Mouse (Mus musculus) embryonic facial prominence, embryonic 11.5 days (tissue): ENCODE measurements around the gene Cdkn2aip. TPM values are rescaled to one million over a fixed set of nuclear protein-coding genes. Genes with fewer than 3 reads are reported as not detected.

Experiments
- ATAC-seq: fragments of 200-750 bp; cut with Nextera tagmentation; replicated peaks from 2 replicates; pipeline ENCODE4 v1.8.0; 2017; ENCODE audit warnings: low read depth; ENCODE audit not compliant: insufficient number of reproducible peaks, low FRiP score, low TSS enrichment
- DNase-seq: peaks from one replicate; pipeline ENCODE4 v3.0.0-alpha.2; 2015; ENCODE audit warnings: low spot score
- H3K27ac ChIP-seq: fragments of 300-500 bp; sonication (generic); replicated peaks from 2 replicates; pipeline ENCODE4 v1.5.1; 2014; ENCODE audit warnings: mild to moderate bottlenecking, low read depth, low read length, control low read depth
- H3K27me3 ChIP-seq: fragments of 300-500 bp; sonication (generic); 2 replicates; pipeline ENCODE4 v1.6.1; 2014; ENCODE audit warnings: mild to moderate bottlenecking, low read length, moderate library complexity, mixed read lengths; ENCODE audit not compliant: control insufficient read depth, insufficient read depth
- H3K36me3 ChIP-seq: fragments of 300-500 bp; sonication (generic); replicated peaks from 2 replicates; pipeline ENCODE4 v1.6.1; 2014; ENCODE audit warnings: low read depth, mild to moderate bottlenecking, low read length, moderate library complexity, mixed read lengths; ENCODE audit not compliant: control insufficient read depth, insufficient read depth
- H3K4me1 ChIP-seq: fragments of 300-500 bp; sonication (generic); 2 replicates; pipeline ENCODE4 v1.6.1; 2014; ENCODE audit warnings: low read length, mixed read lengths; ENCODE audit not compliant: control insufficient read depth, insufficient read depth
- H3K4me2 ChIP-seq: fragments of 300-500 bp; sonication (generic); 2 replicates; pipeline ENCODE4 v1.6.1; 2014; ENCODE audit warnings: low read depth, mild to moderate bottlenecking, control low read depth, low read length, moderate library complexity
- H3K4me3 ChIP-seq: fragments of 300-500 bp; sonication (generic); 2 replicates; pipeline ENCODE4 v1.5.1; 2014; ENCODE audit warnings: low read depth, low read length, control low read depth
- H3K9ac ChIP-seq: fragments of 300-500 bp; sonication (generic); replicated peaks from 2 replicates; pipeline ENCODE4 v1.6.1; 2014; ENCODE audit warnings: mild to moderate bottlenecking, control low read depth, low read length
- H3K9me3 ChIP-seq: fragments of 300-500 bp; sonication (generic); replicated peaks from 2 replicates; pipeline ENCODE4 v1.6.1; 2016; ENCODE audit warnings: mild to moderate bottlenecking, low read length, inconsistent platforms, mixed read lengths; ENCODE audit not compliant: control insufficient read depth
- WGBS: fragments of 180-500 bp; shearing (Covaris S2); extraction: QIAGEN DNeasy Blood & Tissue Kit; methylation state at CpG from one replicate; pipeline ENCODE4 v1.1.7; 2014; 5-methylcytosine and 5-hydroxymethylcytosine counted together
- polyA plus RNA-seq: library from polyadenylated mRNA; unstranded; fragments of >200 nt; fragmentation: Nextera tagmentation; extraction: Ambion mirVana; gene quantifications from 2 replicates; pipeline ENCODE4 v1.2.1, GENCODE M21; 2014

Cdkn2aip gene
- polyA plus RNA-seq, 1 experiment from 2014 or later = 38.6 TPM

DNA sequence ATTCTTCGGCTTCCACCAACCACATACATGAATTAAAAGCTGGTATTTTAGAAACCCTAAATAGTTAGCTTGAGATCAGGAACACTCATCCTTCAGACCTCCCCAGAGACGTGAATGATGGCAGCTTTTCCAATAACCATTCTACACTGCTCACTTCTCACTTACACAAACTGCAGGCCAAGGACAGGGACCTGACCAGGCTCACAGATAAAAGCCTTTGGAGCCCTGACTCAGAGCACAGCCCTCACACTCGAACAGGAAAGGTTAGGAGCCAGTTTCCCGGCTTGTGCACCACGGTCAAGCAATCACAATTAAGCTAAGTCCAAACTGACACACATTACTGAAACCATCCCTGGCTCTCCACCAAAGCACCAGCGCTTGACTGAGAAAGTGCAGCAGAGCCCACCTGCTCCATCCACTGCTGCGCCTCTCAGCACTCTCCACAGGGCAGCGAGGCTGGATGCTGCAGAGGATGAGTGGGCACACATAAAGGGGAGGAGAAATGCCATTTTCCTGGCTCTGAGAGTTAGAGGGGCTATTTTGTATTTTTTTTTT lies 49.4 kb downstream of the Cdkn2aip start:
- no peaks in the 10 kb centered on the region for H3K27me3 ChIP-seq
- no peak overlapping the region for H3K4me3 ChIP-seq
- no peak overlapping the region for H3K9ac ChIP-seq
- ATAC-seq (no peak), DNase-seq (no peak)
- WGBS = 85% methylated on average over 8 of the region's 8 CpGs
- no peak overlapping the region for H3K4me2 ChIP-seq
- H3K9me3 ChIP-seq = no peaks in the 10 kb centered on the region
- H3K36me3 ChIP-seq = no peaks in the 10 kb centered on the region
- no peak overlapping the region for H3K27ac ChIP-seq
- H3K4me1 ChIP-seq = no peaks in the 10 kb centered on the region

DNA sequence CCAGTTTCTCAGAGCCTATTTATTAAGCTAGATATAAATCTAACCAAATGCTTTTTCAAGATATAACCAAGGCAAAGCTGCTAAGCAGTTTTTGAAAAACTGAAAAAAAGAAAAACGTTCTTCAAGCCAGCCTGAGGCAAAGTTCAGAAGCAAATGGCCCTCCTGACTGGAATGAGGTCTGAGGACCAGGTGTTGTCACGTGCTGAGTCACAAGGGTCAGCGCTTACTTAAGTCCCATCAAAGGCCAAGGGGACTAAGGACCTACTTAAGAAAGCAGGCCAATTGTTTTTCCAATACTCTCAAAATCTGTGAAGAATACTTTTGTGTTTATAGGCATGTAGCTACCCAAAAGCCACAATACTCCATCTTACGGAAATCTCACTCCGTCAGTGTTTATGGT lies 50.5 kb downstream of the Cdkn2aip start:
- WGBS = 82% methylated on average over 5 of the region's 5 CpGs
- no peaks in the 10 kb centered on the region for H3K4me1 ChIP-seq
- H3K27me3 ChIP-seq = no peaks in the 10 kb centered on the region
- no peak overlapping the region for H3K9ac ChIP-seq
- no peak overlapping the region for H3K4me2 ChIP-seq
- H3K9me3 ChIP-seq = no peaks in the 10 kb centered on the region
- no peak overlapping the region for H3K4me3 ChIP-seq
- DNase-seq = no peak
- no peak for ATAC-seq
- no peaks in the 10 kb centered on the region for H3K36me3 ChIP-seq
- H3K27ac ChIP-seq = no peak overlapping the region

DNA sequence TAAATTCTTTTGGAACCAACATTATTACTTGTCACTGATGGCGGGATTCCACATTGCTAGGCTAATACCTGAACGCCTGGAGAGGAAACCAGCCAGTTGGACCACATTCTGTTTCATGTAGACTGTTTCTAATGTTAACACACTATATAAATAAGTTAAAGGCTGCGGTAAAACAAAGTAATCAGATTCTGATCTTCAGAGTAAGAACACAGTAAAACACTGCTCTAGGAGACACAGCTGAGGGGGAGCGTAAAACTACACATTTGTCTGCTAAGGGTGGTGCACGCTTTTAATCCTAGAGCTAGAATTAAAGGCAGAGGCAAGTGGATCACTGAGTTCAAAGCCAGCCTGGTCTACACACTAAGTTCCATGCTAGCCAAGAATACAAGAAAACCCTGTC lies 51.0 kb downstream of the Cdkn2aip start:
- 92% methylated on average over 5 of the region's 5 CpGs for WGBS
- Histone ChIP-seq H3K4me3 (no peak overlapping the region), H3K36me3 (no peaks in the 10 kb centered on the region), H3K9me3 (no peaks in the 10 kb centered on the region), H3K9ac (no peak overlapping the region), H3K27ac (no peak overlapping the region), H3K27me3 (no peaks in the 10 kb centered on the region), H3K4me1 (no peaks in the 10 kb centered on the region), H3K4me2 (no peak overlapping the region)
- DNase-seq = no peak
- no peak for ATAC-seq

DNA sequence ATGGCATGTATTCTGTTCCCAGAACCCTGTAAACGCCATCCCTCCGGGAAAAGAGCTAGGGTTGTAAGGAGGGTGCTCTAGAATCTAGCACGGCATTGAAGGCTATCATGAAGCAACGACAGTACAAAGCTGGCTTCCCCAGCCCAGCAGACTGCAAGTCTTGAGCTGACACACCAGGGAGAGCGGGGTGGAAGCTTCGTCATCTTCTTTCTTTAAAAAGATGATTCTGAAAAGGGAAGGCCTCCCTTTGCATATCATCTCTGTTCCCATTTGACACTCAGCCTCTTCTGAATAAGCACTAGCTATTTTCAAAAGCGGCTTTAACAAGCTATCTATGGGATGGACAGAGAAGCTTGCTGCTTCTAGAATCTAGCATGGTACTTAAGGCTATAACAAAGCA lies 53.3 kb downstream of the Cdkn2aip start:
- H3K9me3 ChIP-seq = no peaks in the 10 kb centered on the region
- no peak overlapping the region for H3K9ac ChIP-seq
- H3K27ac ChIP-seq = no peak overlapping the region
- no peak overlapping the region for H3K4me3 ChIP-seq
- no peaks in the 10 kb centered on the region for H3K4me1 ChIP-seq
- no peak for DNase-seq
- no peak overlapping the region for H3K4me2 ChIP-seq
- no peak for ATAC-seq
- no peaks in the 10 kb centered on the region for H3K36me3 ChIP-seq
- H3K27me3 ChIP-seq = no peaks in the 10 kb centered on the region
- 94% methylated on average over 7 of the region's 7 CpGs for WGBS

DNA sequence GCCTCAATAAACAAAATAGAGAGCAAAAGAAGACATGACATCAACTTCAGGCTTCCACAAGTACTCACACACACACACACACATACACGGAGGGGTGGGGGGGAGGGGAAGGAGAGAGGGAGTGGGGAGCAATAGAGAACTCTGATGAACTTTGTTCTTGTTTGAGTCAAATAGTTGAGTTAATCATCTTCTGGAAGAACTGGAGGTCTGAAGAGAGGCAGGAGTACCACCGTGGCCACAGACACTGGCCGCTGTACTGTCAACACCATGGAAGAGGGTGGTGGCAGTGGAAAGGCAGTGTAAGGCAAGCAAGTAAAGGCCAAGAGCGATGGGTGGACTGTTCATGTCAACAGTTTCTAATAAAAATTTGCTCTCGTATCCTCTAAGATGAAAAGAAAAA lies 54.3 kb downstream of the Cdkn2aip start:
- Histone ChIP-seq H3K27ac (no peak overlapping the region), H3K4me1 (no peaks in the 10 kb centered on the region), H3K4me3 (no peak overlapping the region), H3K9me3 (no peaks in the 10 kb centered on the region), H3K9ac (no peak overlapping the region), H3K36me3 (no peaks in the 10 kb centered on the region), H3K4me2 (no peak overlapping the region), H3K27me3 (no peaks in the 10 kb centered on the region)
- no peak for DNase-seq
- no peak for ATAC-seq
- WGBS = 86% methylated on average over 5 of the region's 5 CpGs

Other genes starting within 250 kb of the Cdkn2aip start
- 48.8 and 49.9 TPM in 2 replicates for gene Trappc11, start 180.5 kb downstream of the Cdkn2aip start, polyA plus RNA-seq
- 48.4 and 57.6 TPM in 2 replicates for gene Rwdd4a, start 180.3 kb downstream of the Cdkn2aip start, polyA plus RNA-seq
- gene Ing2, start 38.4 kb downstream of the Cdkn2aip start, polyA plus RNA-seq = 14.3 and 14.4 TPM in 2 replicates
- not detected in 2 replicates for gene Cldn24, start 108.2 kb upstream of the Cdkn2aip start, polyA plus RNA-seq
- not detected in 2 replicates for gene Cldn22, start 110.5 kb upstream of the Cdkn2aip start, polyA plus RNA-seq